ENCODE assay signal across 19 mouse cellular contexts in genomic region chr15:36367296-36367695, GRCm38 (mm10).
DNase-seq lines count a peak whose midpoint lies in the region; ATAC-seq lines count a peak whose summit lies in the region.
"Had no signal": no experiment of that assay in that cellular context is flagged by ENCODE, and none has a peak within 500 bp of the region (broad histone marks: within the 10 kb centered on the region; RNA-seq: fewer than 3 reads in every experiment).

No protein-coding gene starts in this region.

- peak; percentile 47 for DNase-seq in heart, embryonic 10.5 days (ENCODE audit: low spot score)
- no peak for DNase-seq in heart, adult 9 months (ENCODE audit: low spot score in 2 of 2)
- DNase-seq in 416B (ENCODE audit: low read depth) = peak; percentile 79
- DNase-seq in c-Kit-positive CD71-positive TER-119-positive erythroid progenitor cells, embryonic 14.5 days (ENCODE audit: low spot score) = no peak
- DNase-seq in hindbrain, embryonic 14.5 days (ENCODE audit: low spot score) = no peak
- DNase-seq: B cell, adult 2 months; cerebellum, postnatal 10 days; heart, adult 18-20 months; lung, postnatal 4 days; right cerebral cortex, adult 18-20 months; thymus, adult 18-20 months; thymus, postnatal 4 days had no signal

- H3K9me3 ChIP-seq in heart, embryonic 10.5 days = no peaks in the 10 kb centered on the region
- H3K9me3 ChIP-seq in hindbrain, embryonic 14.5 days (ENCODE audit: control insufficient read depth, low read length) = no peaks in the 10 kb centered on the region
- H3K9me3 ChIP-seq: heart, embryonic 15.5 days; hindbrain, embryonic 10.5 days; lung, embryonic 15.5 days; midbrain, embryonic 12.5 days had no signal

- no peaks in the 10 kb centered on the region for H3K27me3 ChIP-seq in heart, embryonic 10.5 days (ENCODE audit: insufficient read depth, poor library complexity, severe bottlenecking)
- H3K27me3 ChIP-seq in hindbrain, embryonic 14.5 days (ENCODE audit: control insufficient read depth, insufficient read depth, low read length) = no peaks in the 10 kb centered on the region
- H3K27me3 ChIP-seq: heart, embryonic 15.5 days; lung, embryonic 15.5 days; midbrain, embryonic 12.5 days had no signal

- H3K27ac ChIP-seq in heart, embryonic 10.5 days = no peak overlapping the region
- no peak overlapping the region for H3K27ac ChIP-seq in hindbrain, embryonic 14.5 days
- H3K27ac ChIP-seq: heart, embryonic 15.5 days; hindbrain, embryonic 10.5 days; lung, embryonic 15.5 days; midbrain, embryonic 12.5 days had no signal

- H3K4me3 ChIP-seq in heart, embryonic 10.5 days = no peak overlapping the region
- H3K4me3 ChIP-seq in hindbrain, embryonic 14.5 days (replicated peaks; ENCODE audit: low read length) = no peak overlapping the region
- H3K4me3 ChIP-seq: heart, embryonic 15.5 days; hindbrain, embryonic 10.5 days; lung, embryonic 15.5 days; midbrain, embryonic 12.5 days had no signal

- ATAC-seq in common myeloid progenitor, adult 5-6 weeks (replicated peaks; ENCODE audit: low read depth, poor library complexity, severe bottlenecking) = peak; percentile 73
- ATAC-seq in megakaryocyte, adult 5-6 weeks (ENCODE audit: poor library complexity, severe bottlenecking) = peak; percentile 92
- no peak for ATAC-seq in hindbrain, embryonic 14.5 days (ENCODE audit: low FRiP score)
- ATAC-seq: inflammation-experienced regulatory T-cells, adult 6 months had no signal

- no peak overlapping the region for H3K4me2 ChIP-seq in hindbrain, embryonic 14.5 days (replicated peaks)
- H3K4me2 ChIP-seq: heart, embryonic 15.5 days; lung, embryonic 15.5 days; midbrain, embryonic 12.5 days had no signal

- no peak overlapping the region for H3K9ac ChIP-seq in hindbrain, embryonic 14.5 days
- H3K9ac ChIP-seq: heart, embryonic 15.5 days; lung, embryonic 15.5 days; midbrain, embryonic 12.5 days had no signal

- no peaks in the 10 kb centered on the region for H3K36me3 ChIP-seq in heart, embryonic 10.5 days
- H3K36me3 ChIP-seq in hindbrain, embryonic 14.5 days (replicated peaks; ENCODE audit: control insufficient read depth, insufficient read depth) = no peaks in the 10 kb centered on the region
- H3K36me3 ChIP-seq: heart, embryonic 15.5 days; hindbrain, embryonic 10.5 days; lung, embryonic 15.5 days; midbrain, embryonic 12.5 days had no signal

- peaks cover 3% of the 10 kb centered on the region; the same call in 1 of the 2 replicates for H3K4me1 ChIP-seq in heart, embryonic 10.5 days
- H3K4me1 ChIP-seq in hindbrain, embryonic 14.5 days (replicated peaks; ENCODE audit: control insufficient read depth, insufficient read depth, low read length) = no peaks in the 10 kb centered on the region
- H3K4me1 ChIP-seq: heart, embryonic 15.5 days; hindbrain, embryonic 10.5 days; midbrain, embryonic 12.5 days had no signal

Comparison
In these comparisons a context has a peak if more than half of its experiments do, and no peak if none do; other contexts are left out.
1. DNase-seq: peak in heart, embryonic 10.5 days (single experiment) and 416B (single experiment); none in heart, adult 9 months (0 of 2), c-Kit-positive CD71-positive TER-119-positive erythroid progenitor cells, embryonic 14.5 days (single experiment) and hindbrain, embryonic 14.5 days (single experiment).